Mouse (Mus musculus) cortical plate, adult 2 months (tissue): ENCODE results near the gene Cstf2t.

ENCODE experiments used
- CTCF ChIP-seq: fragments of 200-500 bp; IDR thresholded peaks from 2 replicates; pipeline ENCODE4 v1.5.1; 2011; ENCODE audit warnings: mild to moderate bottlenecking, control low read depth, low read length; ENCODE audit not compliant: insufficient read depth; ENCODE audit errors: extremely low read depth
- POLR2A ChIP-seq: fragments of 200-500 bp; IDR thresholded peaks from 2 replicates; pipeline ENCODE4 v1.6.1; 2011; ENCODE audit warnings: mild to moderate bottlenecking, low read length, control low read depth; ENCODE audit not compliant: insufficient read depth; ENCODE audit errors: extremely low read depth

DNA sequence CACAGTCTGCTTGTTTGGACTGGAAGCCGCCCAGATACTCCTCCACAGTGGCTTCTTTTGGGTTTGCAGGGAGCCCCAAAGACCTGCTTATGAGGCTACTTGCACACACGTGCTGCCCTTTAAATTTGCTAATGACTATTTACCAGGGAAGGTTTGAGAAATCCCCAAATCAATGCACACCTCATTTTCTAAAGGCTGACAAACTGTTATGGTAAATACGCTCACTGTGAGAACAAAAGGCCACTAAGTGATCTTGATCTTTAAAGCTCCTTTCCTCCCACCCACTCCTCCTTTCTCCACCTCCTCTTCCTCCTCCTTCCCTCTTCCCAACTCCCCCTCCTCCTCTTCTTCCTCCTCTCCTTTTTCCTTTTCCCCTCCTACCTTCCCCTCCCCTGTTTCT is 23.4 kb downstream of the Cstf2t start:
- no peak for TF ChIP-seq POLR2A
- no peak for TF ChIP-seq CTCF
